Mouse (Mus musculus): Measurements from ENCODE around the gene Ube2q1. TPM values are rescaled to one million over a fixed set of nuclear protein-coding genes. Genes with fewer than 3 reads are reported as not detected.
"Not testable (repeated sequence)": the region's sequence is repeated elsewhere in the genome, so short reads cannot be mapped to it uniquely, and the experiment has no call there.

Gene Ube2q1
- total and polyA plus RNA-seq, 2 experiments, result 10.0 to 16.6 TPM

- Histone ChIP-seq H3K9ac (ENCODE audit: low read depth, low read length) (no peak overlapping the region), H3K36me3 (ENCODE audit: control insufficient read depth, insufficient read depth, low read length) (no peaks in the 10 kb centered on the region), H3K4me1 (ENCODE audit: control insufficient read depth, insufficient read depth, low read length) (0 out of 2 replicates have a peak, but pooled peaks cover 3% of the 10 kb centered on the region), H3K27ac (replicated peaks; ENCODE audit: insufficient read depth, low read depth, low read length) (no peak overlapping the region), H3K79me2 (ENCODE audit: control insufficient read depth, insufficient read depth, low read length) (no peaks in the 10 kb centered on the region), H3K4me3 (ENCODE audit: insufficient read depth, low read depth, low read length) (no peak overlapping the region), H3K27me3 (ENCODE audit: control insufficient read depth, insufficient read depth, low read length) (no peaks in the 10 kb centered on the region; the same call in 1 of the 2 replicates)
- DNase-seq (ENCODE audit: extremely low read depth, low read depth, low spot score), result no peak
- TF ChIP-seq CTCF (IDR thresholded peaks at IDR 0.05; ENCODE audit: low read depth, low read length), result no peak
- no peak for TF ChIP-seq POLR2A (IDR thresholded peaks at IDR 0.05; ENCODE audit: extremely low read depth, insufficient read depth, low read length)
- 81% methylated on average over 16 of the region's 16 CpGs for WGBS
These were observed 15.4 kb downstream of the Ube2q1 start for GRCm38 (mm10) chr3:89788680-89789352.

- Histone ChIP-seq H3K27me3 (ENCODE audit: control insufficient read depth, insufficient read depth, low read length) (no peaks in the 10 kb centered on the region), H3K36me3 (ENCODE audit: control insufficient read depth, insufficient read depth, low read length) (no peaks in the 10 kb centered on the region), H3K4me3 (ENCODE audit: insufficient read depth, low read depth, low read length) (no peak overlapping the region), H3K9ac (ENCODE audit: low read depth, low read length) (no peak overlapping the region), H3K79me2 (ENCODE audit: control insufficient read depth, insufficient read depth, low read length) (no peaks in the 10 kb centered on the region), H3K27ac (replicated peaks; ENCODE audit: insufficient read depth, low read depth, low read length) (no peak overlapping the region), H3K4me1 (ENCODE audit: control insufficient read depth, insufficient read depth, low read length) (no peaks in the 10 kb centered on the region)
- WGBS, result 77% methylated on average over 2 of the region's 2 CpGs
- no peak for DNase-seq (ENCODE audit: extremely low read depth, low read depth, low spot score)
- peak; percentile 31; the same call in 1 of the 2 replicates for TF ChIP-seq CTCF (IDR thresholded peaks at IDR 0.05; ENCODE audit: low read depth, low read length)
- no peak for TF ChIP-seq POLR2A (IDR thresholded peaks at IDR 0.05; ENCODE audit: extremely low read depth, insufficient read depth, low read length)
These were observed 21.2 kb downstream of the Ube2q1 start for GRCm38 (mm10) chr3:89794616-89795015.

- Histone ChIP-seq H3K4me1 (ENCODE audit: control insufficient read depth, insufficient read depth, low read length) (no peaks in the 10 kb centered on the region), H3K27ac (replicated peaks; ENCODE audit: insufficient read depth, low read depth, low read length) (no peak overlapping the region), H3K79me2 (ENCODE audit: control insufficient read depth, insufficient read depth, low read length) (no peaks in the 10 kb centered on the region), H3K27me3 (ENCODE audit: control insufficient read depth, insufficient read depth, low read length) (no peaks in the 10 kb centered on the region), H3K9ac (ENCODE audit: low read depth, low read length) (no peak overlapping the region), H3K4me3 (ENCODE audit: insufficient read depth, low read depth, low read length) (no peak overlapping the region), H3K36me3 (ENCODE audit: control insufficient read depth, insufficient read depth, low read length) (no peaks in the 10 kb centered on the region)
- 73% methylated on average over 5 of the region's 5 CpGs for WGBS
- TF ChIP-seq POLR2A (IDR thresholded peaks at IDR 0.05; ENCODE audit: extremely low read depth, insufficient read depth, low read length) (no peak), CTCF (IDR thresholded peaks at IDR 0.05; ENCODE audit: low read depth, low read length) (peak; percentile 21; the same call in 1 of the 2 replicates)
- no peak for DNase-seq (ENCODE audit: extremely low read depth, low read depth, low spot score)
These were observed 22.3 kb downstream of the Ube2q1 start for GRCm38 (mm10) chr3:89795746-89796145.

GRCm38 (mm10) chr3:89796358-89796757 is 22.9 kb downstream of the Ube2q1 start:
- H3K4me3 ChIP-seq (ENCODE audit: insufficient read depth, low read depth, low read length), result no peak overlapping the region
- H3K79me2 ChIP-seq (ENCODE audit: control insufficient read depth, insufficient read depth, low read length), result no peaks in the 10 kb centered on the region
- H3K36me3 ChIP-seq (ENCODE audit: control insufficient read depth, insufficient read depth, low read length), result no peaks in the 10 kb centered on the region
- WGBS, result 45% methylated on average over 4 of the region's 4 CpGs
- H3K9ac ChIP-seq (ENCODE audit: low read depth, low read length), result no peak overlapping the region
- TF ChIP-seq CTCF (IDR thresholded peaks at IDR 0.05; ENCODE audit: low read depth, low read length), result no peak
- no peak for TF ChIP-seq POLR2A (IDR thresholded peaks at IDR 0.05; ENCODE audit: extremely low read depth, insufficient read depth, low read length)
- peak; percentile 48 for DNase-seq (ENCODE audit: extremely low read depth, low read depth, low spot score)
- no peaks in the 10 kb centered on the region for H3K27me3 ChIP-seq (ENCODE audit: control insufficient read depth, insufficient read depth, low read length)
- peak overlapping the region; percentile 34; the same call in 1 of the 2 replicates for H3K27ac ChIP-seq (replicated peaks; ENCODE audit: insufficient read depth, low read depth, low read length)
- H3K4me1 ChIP-seq (ENCODE audit: control insufficient read depth, insufficient read depth, low read length), result no peaks in the 10 kb centered on the region

GRCm38 (mm10) chr3:89798518-89798917 is 25.1 kb downstream of the Ube2q1 start:
- Histone ChIP-seq H3K4me3 (ENCODE audit: insufficient read depth, low read depth, low read length) (no peak overlapping the region), H3K27me3 (ENCODE audit: control insufficient read depth, insufficient read depth, low read length) (no peaks in the 10 kb centered on the region), H3K79me2 (ENCODE audit: control insufficient read depth, insufficient read depth, low read length) (no peaks in the 10 kb centered on the region), H3K9ac (ENCODE audit: low read depth, low read length) (no peak overlapping the region), H3K36me3 (ENCODE audit: control insufficient read depth, insufficient read depth, low read length) (no peaks in the 10 kb centered on the region), H3K4me1 (ENCODE audit: control insufficient read depth, insufficient read depth, low read length) (no peaks in the 10 kb centered on the region), H3K27ac (replicated peaks; ENCODE audit: insufficient read depth, low read depth, low read length) (no peak overlapping the region)
- 86% methylated on average over 3 of the region's 3 CpGs for WGBS
- TF ChIP-seq CTCF (IDR thresholded peaks at IDR 0.05; ENCODE audit: low read depth, low read length), result no peak
- no peak for TF ChIP-seq POLR2A (IDR thresholded peaks at IDR 0.05; ENCODE audit: extremely low read depth, insufficient read depth, low read length)
- DNase-seq (ENCODE audit: extremely low read depth, low read depth, low spot score), result no peak

- no peaks in the 10 kb centered on the region for H3K27me3 ChIP-seq (ENCODE audit: control insufficient read depth, insufficient read depth, low read length)
- H3K27ac ChIP-seq (replicated peaks; ENCODE audit: insufficient read depth, low read depth, low read length), result no peak overlapping the region
- no peak for DNase-seq (ENCODE audit: extremely low read depth, low read depth, low spot score)
- H3K4me3 ChIP-seq (ENCODE audit: insufficient read depth, low read depth, low read length), result no peak overlapping the region
- TF ChIP-seq POLR2A (IDR thresholded peaks at IDR 0.05; ENCODE audit: extremely low read depth, insufficient read depth, low read length) (no peak), CTCF (IDR thresholded peaks at IDR 0.05; ENCODE audit: low read depth, low read length) (no peak)
- no peak overlapping the region for H3K9ac ChIP-seq (ENCODE audit: low read depth, low read length)
- no peaks in the 10 kb centered on the region for H3K36me3 ChIP-seq (ENCODE audit: control insufficient read depth, insufficient read depth, low read length)
- no peaks in the 10 kb centered on the region for H3K79me2 ChIP-seq (ENCODE audit: control insufficient read depth, insufficient read depth, low read length)
- WGBS, result 51% methylated on average over 13 of the region's 13 CpGs
- no peaks in the 10 kb centered on the region for H3K4me1 ChIP-seq (ENCODE audit: control insufficient read depth, insufficient read depth, low read length)
These were observed 26.1 kb downstream of the Ube2q1 start for GRCm38 (mm10) chr3:89799476-89799875.

- not testable (repeated sequence) for H3K27ac ChIP-seq (replicated peaks; ENCODE audit: insufficient read depth, low read depth, low read length); H3K27me3 ChIP-seq (ENCODE audit: control insufficient read depth, insufficient read depth, low read length); H3K36me3 ChIP-seq (ENCODE audit: control insufficient read depth, insufficient read depth, low read length); DNase-seq (ENCODE audit: extremely low read depth, low read depth, low spot score); H3K79me2 ChIP-seq (ENCODE audit: control insufficient read depth, insufficient read depth, low read length); H3K9ac ChIP-seq (ENCODE audit: low read depth, low read length); H3K4me1 ChIP-seq (ENCODE audit: control insufficient read depth, insufficient read depth, low read length); H3K4me3 ChIP-seq (ENCODE audit: insufficient read depth, low read depth, low read length)
- 84% methylated on average over 3 of the region's 3 CpGs for WGBS
These were observed 26.7 kb downstream of the Ube2q1 start for GRCm38 (mm10) chr3:89800078-89800477.

Data from liver, adult 2 months (tissue).